15 mouse cellular contexts compared by ENCODE assay signal in the genomic region with DNA sequence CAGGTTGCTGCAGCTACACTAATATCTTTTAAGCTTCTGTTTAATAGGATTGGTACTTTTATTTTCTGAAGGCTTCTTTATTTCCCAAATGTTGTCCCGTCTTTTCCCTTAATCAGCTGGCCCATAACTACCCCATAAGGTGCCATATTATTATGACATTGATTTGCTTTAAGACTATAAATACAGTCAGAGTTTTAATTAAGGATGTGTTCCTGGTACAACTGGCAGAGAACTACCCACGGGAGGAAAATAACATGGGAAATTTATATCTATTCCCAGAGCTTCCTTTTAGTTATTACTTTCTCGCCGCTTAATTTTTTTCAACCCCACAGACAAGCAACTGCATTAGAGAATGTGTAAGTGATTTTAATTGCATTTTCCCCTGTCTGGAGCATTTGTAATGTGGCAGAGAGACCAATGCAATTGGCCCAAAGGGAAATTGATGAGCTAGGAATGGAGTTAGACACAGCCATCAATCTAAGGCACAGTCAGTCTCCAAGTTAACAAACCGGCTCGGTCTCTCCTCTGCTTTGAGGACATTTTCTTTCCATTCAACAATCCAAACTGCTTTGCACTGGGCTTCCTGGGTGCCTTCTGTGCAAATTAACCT. TPM values are rescaled to one million over a fixed set of nuclear protein-coding genes. Genes with fewer than 3 reads are reported as not detected.
DNase-seq lines count a peak whose midpoint lies in the region; ATAC-seq and TF ChIP-seq lines count a peak whose summit lies in the region.
"Had no signal": no experiment of that assay in that cellular context is flagged by ENCODE, and none has a peak within 500 bp of the region (broad histone marks: within the 10 kb centered on the region; RNA-seq: fewer than 3 reads in every experiment).

No protein-coding gene starts in this region.

- H3K4me1 ChIP-seq in heart, embryonic 15.5 days (replicated peaks) = peaks cover 19% of the 10 kb centered on the region
- peaks cover 3% of the 10 kb centered on the region; the same call in 1 of the 2 replicates for H3K4me1 ChIP-seq in heart, embryonic 11.5 days (ENCODE audit: control insufficient read depth, insufficient read depth, low read length)
- H3K4me1 ChIP-seq in lung, embryonic 14.5 days (ENCODE audit: insufficient read depth) = peaks cover 5% of the 10 kb centered on the region; the same call in 1 of the 2 replicates
- no peaks in the 10 kb centered on the region; the same call in 1 of the 2 replicates for H3K4me1 ChIP-seq in cortical plate, adult 2 months (ENCODE audit: control insufficient read depth, insufficient read depth, low read length)
- H3K4me1 ChIP-seq in limb, embryonic 15.5 days = peaks cover 6% of the 10 kb centered on the region

- TF ChIP-seq POLR2A in cortical plate, adult 2 months (IDR thresholded peaks at IDR 0.05; ENCODE audit: extremely low read depth, insufficient read depth, low read length) = no peak

- DNase-seq in lung, embryonic 14.5 days = no peak
- DNase-seq in lung, postnatal 14 days = no peak
- DNase-seq in left cerebral cortex, postnatal 14 days (ENCODE audit: low spot score in 2 of 2) = no peak
- DNase-seq: adrenal gland, postnatal 10 days; cerebellum, adult 9-11 months; left cerebral cortex, postnatal 4 days had no signal

- no peaks in the 10 kb centered on the region for H3K9me3 ChIP-seq in heart, embryonic 15.5 days (replicated peaks)
- no peaks in the 10 kb centered on the region for H3K9me3 ChIP-seq in heart, embryonic 11.5 days (replicated peaks; ENCODE audit: control insufficient read depth, low read length)
- no peaks in the 10 kb centered on the region for H3K9me3 ChIP-seq in lung, embryonic 14.5 days (ENCODE audit: low read depth, low read length)
- H3K9me3 ChIP-seq in limb, embryonic 15.5 days = no peaks in the 10 kb centered on the region

- H3K27me3 ChIP-seq in heart, embryonic 15.5 days = no peaks in the 10 kb centered on the region
- no peaks in the 10 kb centered on the region for H3K27me3 ChIP-seq in heart, embryonic 11.5 days (ENCODE audit: control insufficient read depth, insufficient read depth, low read length)
- no peaks in the 10 kb centered on the region for H3K27me3 ChIP-seq in lung, embryonic 14.5 days (ENCODE audit: insufficient read depth, low read length)
- H3K27me3 ChIP-seq in limb, embryonic 15.5 days = no peaks in the 10 kb centered on the region

- H3K9ac ChIP-seq in heart, embryonic 15.5 days = no peak overlapping the region
- H3K9ac ChIP-seq in heart, embryonic 11.5 days (ENCODE audit: low read depth, low read length) = no peak overlapping the region
- H3K9ac ChIP-seq in lung, embryonic 14.5 days = no peak overlapping the region
- no peak overlapping the region for H3K9ac ChIP-seq in limb, embryonic 15.5 days
- H3K9ac ChIP-seq: liver, embryonic 14.5 days had no signal

- no peaks in the 10 kb centered on the region for H3K36me3 ChIP-seq in heart, embryonic 15.5 days
- no peaks in the 10 kb centered on the region for H3K36me3 ChIP-seq in heart, embryonic 11.5 days (ENCODE audit: control insufficient read depth, insufficient read depth, low read length)
- H3K36me3 ChIP-seq in lung, embryonic 14.5 days (ENCODE audit: insufficient read depth) = no peaks in the 10 kb centered on the region
- H3K36me3 ChIP-seq in limb, embryonic 15.5 days = no peaks in the 10 kb centered on the region

- H3K27ac ChIP-seq in heart, embryonic 15.5 days = peak overlapping the region; percentile 67
- no peak overlapping the region for H3K27ac ChIP-seq in heart, embryonic 11.5 days (ENCODE audit: low read depth, low read length)
- peak overlapping the region; percentile 18; the same call in 1 of the 2 replicates for H3K27ac ChIP-seq in lung, embryonic 14.5 days (ENCODE audit: low read depth)
- 0 out of 2 replicates have a peak overlapping the region, but pooled peaks have one; percentile 29 for H3K27ac ChIP-seq in cortical plate, adult 2 months (ENCODE audit: insufficient read depth, low read length)
- H3K27ac ChIP-seq in limb, embryonic 15.5 days = peak overlapping the region; percentile 52
- H3K27ac ChIP-seq: kidney, postnatal 0 days; liver, embryonic 14.5 days had no signal

- intact Hi-C loops in left cerebral cortex, postnatal 14 days (cut with DNase I) = no loop called here

- H3K4me2 ChIP-seq in heart, embryonic 15.5 days = 0 out of 2 replicates have a peak overlapping the region, but pooled peaks have one; percentile 3
- H3K4me2 ChIP-seq in heart, embryonic 11.5 days = no peak overlapping the region
- H3K4me2 ChIP-seq in lung, embryonic 14.5 days = no peak overlapping the region
- no peak overlapping the region for H3K4me2 ChIP-seq in limb, embryonic 15.5 days

- TF ChIP-seq CTCF in lung, embryonic 14.5 days (IDR thresholded peaks at IDR 0.05; ENCODE audit: low read depth) = no peak
- no peak for TF ChIP-seq CTCF in cortical plate, adult 2 months (IDR thresholded peaks at IDR 0.05; ENCODE audit: extremely low read depth, insufficient read depth, low read length)

- ATAC-seq in heart, embryonic 15.5 days (replicated peaks; ENCODE audit: insufficient number of reproducible peaks, insufficient read depth, low FRiP score, low read depth) = no peak
- no peak for ATAC-seq in heart, embryonic 11.5 days (replicated peaks; ENCODE audit: insufficient number of reproducible peaks, low FRiP score, low TSS enrichment)
- no peak for ATAC-seq in lung, embryonic 14.5 days (ENCODE audit: insufficient read depth)
- no peak for ATAC-seq in limb, embryonic 15.5 days (ENCODE audit: insufficient number of reproducible peaks, low FRiP score, low TSS enrichment, low read depth)
- no peak for ATAC-seq in activated CD4-positive, CD25-positive, alpha-beta regulatory T cell, adult 4 months
- ATAC-seq: CD4-positive, CD25-positive, alpha-beta regulatory T cell, adult 4 months; intestine, postnatal 0 days had no signal

- H3K4me3 ChIP-seq in heart, embryonic 15.5 days = no peak overlapping the region
- no peak overlapping the region for H3K4me3 ChIP-seq in heart, embryonic 11.5 days (ENCODE audit: low read depth, low read length)
- no peak overlapping the region for H3K4me3 ChIP-seq in lung, embryonic 14.5 days (ENCODE audit: low read depth, low read length)
- no peak overlapping the region for H3K4me3 ChIP-seq in cortical plate, adult 2 months (ENCODE audit: insufficient read depth, low read length)
- H3K4me3 ChIP-seq in limb, embryonic 15.5 days = no peak overlapping the region

- 85% methylated on average over 6 of the region's 6 CpGs for WGBS in heart, embryonic 15.5 days
- WGBS in heart, embryonic 11.5 days (ENCODE audit: insufficient replicate concordance) = 79% methylated on average over 6 of the region's 6 CpGs
- 51% methylated on average over 6 of the region's 6 CpGs for WGBS in lung, embryonic 14.5 days
- WGBS in limb, embryonic 15.5 days = 54% methylated on average over 6 of the region's 6 CpGs

RNA-seq across cellular contexts. Expression of gene Rasgrp3, which starts 36.1 kb away (rescaled TPM):
- polyA plus RNA-seq in heart, embryonic 15.5 days (2015; fragmentation: Nextera tagmentation; extraction: Ambion mirVana) = 15.4 and 20.1 TPM in 2 replicates
- 18.3 and 18.4 TPM in 2 replicates for polyA plus RNA-seq in heart, embryonic 11.5 days (2014; fragmentation: Nextera tagmentation; extraction: Ambion mirVana)
- polyA plus RNA-seq in lung, embryonic 14.5 days (2014; fragmentation: Nextera tagmentation; extraction: Ambion mirVana) = 24.5 and 30.1 TPM in 2 replicates
- polyA plus RNA-seq in cortical plate, adult 2 months (2012; rRNA removed) = 11.1 and 12.7 TPM in 2 replicates
- polyA plus RNA-seq in limb, embryonic 15.5 days (2015; fragmentation: Nextera tagmentation; extraction: Ambion mirVana) = 14.6 and 14.7 TPM in 2 replicates
- polyA plus RNA-seq in activated CD4-positive, CD25-positive, alpha-beta regulatory T cell, adult 4 months (2017; shearing (Covaris generic)) = 1 to 10 TPM in 1 of 2 experiments, under 1 TPM in 1; 0.25 to 3.0 TPM
- total RNA-seq in left cerebral cortex, postnatal 14 days (2021) = 10 to 100 TPM; 13.2 to 13.4 TPM
